Mouse (Mus musculus): ENCODE data around the gene Adk. TPM values are rescaled to one million over a fixed set of nuclear protein-coding genes. Genes with fewer than 3 reads are reported as not detected.
"Not testable (repeated sequence)": the region's sequence is repeated elsewhere in the genome, so short reads cannot be mapped to it uniquely, and the experiment has no call there.

Gene Adk
- total and polyA plus RNA-seq, 3 experiments = 47.9 to 129 (median 59.0) TPM

GRCm38 (mm10) chr14:21484693-21485092 lies 432.3 kb downstream of the Adk start:
- dilution Hi-C loops (cut with MboI; ENCODE audit: extremely low pct_ligation_motif_present, extremely low pct_unique_long_range_greater_than_20kb, low sequenced_read_pairs) (no loop called here), in situ Hi-C loops (cut with MboI; ENCODE audit: low pct_ligation_motif_present, low pct_unique_long_range_greater_than_20kb, low sequenced_read_pairs) (loop anchor here (25.0 kb wide), 1 partner anchor 253 kb away; no protein-coding TSS in a partner anchor)
- DNase-seq (ENCODE audit: extremely low read depth) = no peak
- H3K27ac ChIP-seq (ENCODE audit: insufficient read depth, low read depth) = no peak overlapping the region
- H3K9ac ChIP-seq (ENCODE audit: insufficient read depth, low read depth) = no peak overlapping the region
- peaks cover 4 to 10% of the 10 kb centered on the region in 2 experiments for H3K4me1 ChIP-seq (ENCODE audit: control insufficient read depth in 1 of 2, insufficient read depth in 2 of 2)
- peaks cover 17% of the 10 kb centered on the region for H3K79me2 ChIP-seq (replicated peaks; ENCODE audit: control insufficient read depth, extremely low read depth, insufficient read depth, poor library complexity, severe bottlenecking)
- no peak overlapping the region for H3K4me3 ChIP-seq (replicated peaks in 1 of 3; ENCODE audit: low read depth in 2 of 3, low read length in 2 of 3, poor library complexity in 1 of 3)
- no peaks in the 10 kb centered on the region for H3K27me3 ChIP-seq (replicated peaks)
- H3K9me3 ChIP-seq (replicated peaks; ENCODE audit: low read length) = no peaks in the 10 kb centered on the region
- TF ChIP-seq JUN (IDR thresholded peaks at IDR 0.05; ENCODE audit: insufficient read depth, low read depth, low read length) = no peak
- no peak for TF ChIP-seq ZKSCAN1 (IDR thresholded peaks at IDR 0.05; ENCODE audit: borderline replicate concordance, low read depth, low read length)
- no peak for TF ChIP-seq ZC3H11A (IDR thresholded peaks at IDR 0.05; ENCODE audit: low read depth, low read length)
- no peak for TF ChIP-seq ETS1 (conservative IDR thresholded peaks at IDR 0.05; ENCODE audit: low read depth, low read length)
- no peak for TF ChIP-seq NRF1 (IDR thresholded peaks at IDR 0.05; ENCODE audit: low read depth, low read length)
- no peak for TF ChIP-seq POLR2A (IDR thresholded peaks at IDR 0.05; ENCODE audit: low read depth, low read length)
- TF ChIP-seq EP300 (IDR thresholded peaks at IDR 0.05; ENCODE audit: low read length) = no peak
- no peak for TF ChIP-seq USF1 (IDR thresholded peaks at IDR 0.05; ENCODE audit: low read depth, low read length)
- H3K4me2 ChIP-seq (ENCODE audit: insufficient read depth, low read depth, poor library complexity, severe bottlenecking) = no peak overlapping the region
- no peaks in the 10 kb centered on the region for H3K36me3 ChIP-seq (replicated peaks in 1 of 2; ENCODE audit: control insufficient read depth in 1 of 2, insufficient read depth in 1 of 2, low read length in 1 of 2)

- in situ Hi-C loops (cut with MboI; ENCODE audit: low pct_ligation_motif_present, low pct_unique_long_range_greater_than_20kb, low sequenced_read_pairs) (loop anchor here (25.0 kb wide), 1 partner anchor 251 kb away; no protein-coding TSS in a partner anchor), dilution Hi-C loops (cut with MboI; ENCODE audit: extremely low pct_ligation_motif_present, extremely low pct_unique_long_range_greater_than_20kb, low sequenced_read_pairs) (no loop called here)
- no peak overlapping the region for H3K9ac ChIP-seq (ENCODE audit: insufficient read depth, low read depth)
- H3K4me2 ChIP-seq (ENCODE audit: insufficient read depth, low read depth, poor library complexity, severe bottlenecking) = no peak overlapping the region
- H3K36me3 ChIP-seq (replicated peaks in 1 of 2; ENCODE audit: control insufficient read depth in 1 of 2, insufficient read depth in 1 of 2, low read length in 1 of 2) = no peaks in the 10 kb centered on the region
- H3K27me3 ChIP-seq (replicated peaks) = no peaks in the 10 kb centered on the region
- no peak overlapping the region for H3K4me3 ChIP-seq (replicated peaks in 1 of 3; ENCODE audit: low read depth in 2 of 3, low read length in 2 of 3, poor library complexity in 1 of 3)
- no peak overlapping the region for H3K27ac ChIP-seq (ENCODE audit: insufficient read depth, low read depth)
- peaks cover 21% of the 10 kb centered on the region for H3K79me2 ChIP-seq (replicated peaks; ENCODE audit: control insufficient read depth, extremely low read depth, insufficient read depth, poor library complexity, severe bottlenecking)
- peaks cover 4 to 10% of the 10 kb centered on the region in 2 experiments for H3K4me1 ChIP-seq (ENCODE audit: control insufficient read depth in 1 of 2, insufficient read depth in 2 of 2)
- H3K9me3 ChIP-seq (replicated peaks; ENCODE audit: low read length) = no peaks in the 10 kb centered on the region
- no peak for TF ChIP-seq SMC3 (IDR thresholded peaks at IDR 0.05; ENCODE audit: low read depth, low read length)
- no peak for TF ChIP-seq UBTF (IDR thresholded peaks at IDR 0.05; ENCODE audit: low read depth, low read length)
- no peak for TF ChIP-seq CHD2 (IDR thresholded peaks at IDR 0.05; ENCODE audit: low read length)
- TF ChIP-seq MAZ (IDR thresholded peaks at IDR 0.05; ENCODE audit: low read depth, low read length) = no peak
- TF ChIP-seq KAT2A (IDR thresholded peaks at IDR 0.05; ENCODE audit: insufficient replicate concordance, low read length) = no peak
- TF ChIP-seq POLR2A (IDR thresholded peaks at IDR 0.05; ENCODE audit: low read depth, low read length) = no peak
- no peak for TF ChIP-seq USF1 (IDR thresholded peaks at IDR 0.05; ENCODE audit: low read depth, low read length)
- TF ChIP-seq PAX5 (IDR thresholded peaks at IDR 0.05; ENCODE audit: low read length) = no peak
- no peak for TF ChIP-seq NELFE (IDR thresholded peaks at IDR 0.05; ENCODE audit: low read depth, low read length)
- TF ChIP-seq TCF12 (IDR thresholded peaks at IDR 0.05; ENCODE audit: low read depth, low read length) = no peak
- no peak for TF ChIP-seq MAFK (IDR thresholded peaks at IDR 0.05; ENCODE audit: insufficient replicate concordance, low read length)
- no peak for DNase-seq (ENCODE audit: extremely low read depth)
These were observed 433.7 kb downstream of the Adk start for GRCm38 (mm10) chr14:21485961-21486520.

- H3K27ac ChIP-seq (ENCODE audit: insufficient read depth, low read depth); H3K36me3 ChIP-seq (replicated peaks in 1 of 2; ENCODE audit: control insufficient read depth in 1 of 2, insufficient read depth in 1 of 2, low read length in 1 of 2); dilution Hi-C loops (cut with MboI; ENCODE audit: extremely low pct_ligation_motif_present, extremely low pct_unique_long_range_greater_than_20kb, low sequenced_read_pairs); H3K27me3 ChIP-seq (replicated peaks); H3K4me3 ChIP-seq (replicated peaks in 1 of 3; ENCODE audit: low read depth in 2 of 3, low read length in 2 of 3, poor library complexity in 1 of 3); H3K9ac ChIP-seq (ENCODE audit: insufficient read depth, low read depth); H3K4me2 ChIP-seq (ENCODE audit: insufficient read depth, low read depth, poor library complexity, severe bottlenecking); H3K4me1 ChIP-seq (ENCODE audit: control insufficient read depth in 1 of 2, insufficient read depth in 2 of 2); DNase-seq (ENCODE audit: extremely low read depth); H3K9me3 ChIP-seq (replicated peaks; ENCODE audit: low read length): not testable (repeated sequence)
- in situ Hi-C loops (cut with MboI; ENCODE audit: low pct_ligation_motif_present, low pct_unique_long_range_greater_than_20kb, low sequenced_read_pairs) = loop anchor here (25.0 kb wide), 1 partner anchor 250 kb away; no protein-coding TSS in a partner anchor
- H3K79me2 ChIP-seq (replicated peaks; ENCODE audit: control insufficient read depth, extremely low read depth, insufficient read depth, poor library complexity, severe bottlenecking) = peaks cover 22% of the 10 kb centered on the region
These were observed 434.8 kb downstream of the Adk start for GRCm38 (mm10) chr14:21487135-21487534.

- H3K4me3 ChIP-seq (replicated peaks in 1 of 3; ENCODE audit: low read depth in 2 of 3, low read length in 2 of 3, poor library complexity in 1 of 3); H3K9me3 ChIP-seq (replicated peaks; ENCODE audit: low read length); H3K36me3 ChIP-seq (replicated peaks in 1 of 2; ENCODE audit: control insufficient read depth in 1 of 2, insufficient read depth in 1 of 2, low read length in 1 of 2); H3K27me3 ChIP-seq (replicated peaks); H3K27ac ChIP-seq (ENCODE audit: insufficient read depth, low read depth); H3K9ac ChIP-seq (ENCODE audit: insufficient read depth, low read depth); H3K4me2 ChIP-seq (ENCODE audit: insufficient read depth, low read depth, poor library complexity, severe bottlenecking); DNase-seq (ENCODE audit: extremely low read depth); H3K4me1 ChIP-seq (ENCODE audit: control insufficient read depth in 1 of 2, insufficient read depth in 2 of 2); dilution Hi-C loops (cut with MboI; ENCODE audit: extremely low pct_ligation_motif_present, extremely low pct_unique_long_range_greater_than_20kb, low sequenced_read_pairs): not testable (repeated sequence)
- peaks cover 19% of the 10 kb centered on the region for H3K79me2 ChIP-seq (replicated peaks; ENCODE audit: control insufficient read depth, extremely low read depth, insufficient read depth, poor library complexity, severe bottlenecking)
- in situ Hi-C loops (cut with MboI; ENCODE audit: low pct_ligation_motif_present, low pct_unique_long_range_greater_than_20kb, low sequenced_read_pairs) = loop anchor here (25.0 kb wide), 1 partner anchor 249 kb away; no protein-coding TSS in a partner anchor
These were observed 436.2 kb downstream of the Adk start for GRCm38 (mm10) chr14:21488426-21489115.

Data from CH12.LX (cell line).